Mouse (Mus musculus) midbrain, embryonic 11.5 days (tissue): ENCODE data around the gene Eef2kmt. TPM values are rescaled to one million over a fixed set of nuclear protein-coding genes. Genes with fewer than 3 reads are reported as not detected.
A peak's percentile ranks its signal among the peaks of the same experiment; 100 is the strongest.
"Not testable (repeated sequence)": the region's sequence is repeated elsewhere in the genome, so short reads cannot be mapped to it uniquely, and the experiment has no call there.

Experiments
- ATAC-seq: fragments of 200-750 bp; cut with Nextera tagmentation; 2 replicates; pipeline ENCODE4 v1.8.0; 2017; ENCODE audit warnings: moderate TSS enrichment, moderate library complexity; ENCODE audit not compliant: low FRiP score
- DNase-seq: peaks from one replicate; pipeline ENCODE4 v3.0.0; 2015; ENCODE audit warnings: low spot score; ENCODE audit errors: missing footprints
- H3K27ac ChIP-seq: fragments of 300-500 bp; sonication (generic); 2 replicates; pipeline ENCODE4 v1.5.1; 2014; ENCODE audit warnings: low read depth, low read length
- H3K27me3 ChIP-seq: fragments of 300-500 bp; sonication (generic); 2 replicates; pipeline ENCODE4 v1.6.1; 2014; ENCODE audit warnings: mild to moderate bottlenecking, low read length, moderate library complexity, mixed read lengths; ENCODE audit not compliant: control insufficient read depth, insufficient read depth
- H3K36me3 ChIP-seq: fragments of 300-500 bp; sonication (generic); 2 replicates; pipeline ENCODE4 v1.6.1; 2014; ENCODE audit warnings: mild to moderate bottlenecking, low read length, moderate library complexity, mixed read lengths; ENCODE audit not compliant: control insufficient read depth, insufficient read depth
- H3K4me1 ChIP-seq: fragments of 300-500 bp; sonication (generic); 2 replicates; pipeline ENCODE4 v1.6.1; 2014; ENCODE audit warnings: low read length; ENCODE audit not compliant: control insufficient read depth, insufficient read depth
- H3K4me2 ChIP-seq: fragments of 300-500 bp; sonication (generic); 2 replicates; pipeline ENCODE4 v1.6.1; 2014; ENCODE audit warnings: mild to moderate bottlenecking, moderate library complexity
- H3K4me3 ChIP-seq: fragments of 300-500 bp; sonication (generic); 2 replicates; pipeline ENCODE4 v1.5.1; 2014; ENCODE audit warnings: low read depth, low read length
- H3K9ac ChIP-seq: fragments of 300-500 bp; sonication (generic); 2 replicates; pipeline ENCODE4 v1.6.1; 2014; ENCODE audit warnings: low read length
- H3K9me3 ChIP-seq: fragments of 300-500 bp; sonication (generic); 2 replicates; pipeline ENCODE4 v1.6.1; 2016; ENCODE audit warnings: low read length; ENCODE audit not compliant: control insufficient read depth
- WGBS: fragments of 180-500 bp; shearing (Covaris S2); extraction: QIAGEN DNeasy Blood & Tissue Kit; methylation state at CpG from one replicate; pipeline ENCODE4 v1.1.7; 2014; 5-methylcytosine and 5-hydroxymethylcytosine counted together
- polyA plus RNA-seq: library from polyadenylated mRNA; unstranded; fragments of >200 nt; fragmentation: Nextera tagmentation; extraction: Ambion mirVana; gene quantifications from 2 replicates; pipeline ENCODE4 v1.2.1, GENCODE M21; 2014

Eef2kmt gene
- polyA plus RNA-seq, 1 experiment from 2014 or later, result 15.0 TPM

GRCm38 (mm10) chr16:5232982-5233381 is 22.8 kb downstream of the Eef2kmt start:
- H3K4me2 ChIP-seq, result peak overlapping the region; percentile 27; the same call in 1 of the 2 replicates
- H3K9me3 ChIP-seq, result no peaks in the 10 kb centered on the region
- DNase-seq (no peak), ATAC-seq (peak; percentile 20)
- peak overlapping the region; percentile 87; the same call in 1 of the 2 replicates for H3K4me3 ChIP-seq
- H3K4me1 ChIP-seq, result peaks cover 7% of the 10 kb centered on the region; the same call in 1 of the 2 replicates
- H3K27me3 ChIP-seq, result no peaks in the 10 kb centered on the region
- H3K9ac ChIP-seq, result no peak overlapping the region
- WGBS, result 71% methylated on average over 4 of the region's 4 CpGs
- H3K27ac ChIP-seq, result no peak overlapping the region
- H3K36me3 ChIP-seq, result no peaks in the 10 kb centered on the region

- not testable (repeated sequence) for H3K27me3 ChIP-seq, H3K36me3 ChIP-seq, H3K27ac ChIP-seq, H3K9me3 ChIP-seq, H3K4me3 ChIP-seq, DNase-seq, H3K9ac ChIP-seq, H3K4me2 ChIP-seq, H3K4me1 ChIP-seq, ATAC-seq
- WGBS, result 74% methylated on average over 3 of the region's 3 CpGs
These were observed 27.7 kb downstream of the Eef2kmt start for GRCm38 (mm10) chr16:5228103-5228502.

- H3K4me2 ChIP-seq, ATAC-seq, H3K27ac ChIP-seq, H3K27me3 ChIP-seq, DNase-seq, H3K9ac ChIP-seq, H3K4me3 ChIP-seq, H3K4me1 ChIP-seq, H3K9me3 ChIP-seq, H3K36me3 ChIP-seq: not testable (repeated sequence)
- WGBS, result 85% methylated on average over 19 of the region's 19 CpGs
These were observed 28.3 kb downstream of the Eef2kmt start for GRCm38 (mm10) chr16:5227501-5227900.

- ATAC-seq, H3K4me2 ChIP-seq, H3K27ac ChIP-seq, H3K9ac ChIP-seq, DNase-seq, H3K4me1 ChIP-seq, H3K27me3 ChIP-seq, H3K36me3 ChIP-seq, H3K4me3 ChIP-seq, H3K9me3 ChIP-seq: not testable (repeated sequence)
- 13% methylated on average over 1 of the region's 1 CpGs for WGBS
These were observed 29.2 kb downstream of the Eef2kmt start for GRCm38 (mm10) chr16:5226534-5226933.

- Histone ChIP-seq H3K27ac (no peak within 1 kb of the TSS), H3K4me2 (no peak within 1 kb of the TSS), H3K36me3 (no peaks in the 10 kb centered on the region), H3K9me3 (no peaks in the 10 kb centered on the region), H3K4me1 (no peaks in the 10 kb centered on the region), H3K27me3 (no peaks in the 10 kb centered on the region), H3K4me3 (no peak within 1 kb of the TSS), H3K9ac (no peak within 1 kb of the TSS)
- WGBS, result 78% methylated on average over 6 of the region's 6 CpGs
- DNase-seq, result no peak
- no peak for ATAC-seq
These were observed 33.6 kb downstream of the Eef2kmt start, which contains the start of gene AU021092 for GRCm38 (mm10) chr16:5222140-5222539. Gene AU021092 (minus strand): TSS chr16:5222299.

- Histone ChIP-seq H3K27ac (no peak overlapping the region), H3K4me1 (no peaks in the 10 kb centered on the region), H3K36me3 (no peaks in the 10 kb centered on the region), H3K4me3 (no peak overlapping the region), H3K9ac (no peak overlapping the region), H3K4me2 (no peak overlapping the region), H3K27me3 (no peaks in the 10 kb centered on the region), H3K9me3 (no peaks in the 10 kb centered on the region)
- no peak for DNase-seq
- ATAC-seq, result no peak
- 78% methylated on average over 4 of the region's 4 CpGs for WGBS
These were observed 34.4 kb downstream of the Eef2kmt start for GRCm38 (mm10) chr16:5221403-5221802.

- no peaks in the 10 kb centered on the region for H3K36me3 ChIP-seq
- 52% methylated on average over 5 of the region's 5 CpGs for WGBS
- no peaks in the 10 kb centered on the region for H3K9me3 ChIP-seq
- DNase-seq (no peak), ATAC-seq (no peak)
- H3K9ac ChIP-seq, result no peak overlapping the region
- H3K4me3 ChIP-seq, result no peak overlapping the region
- no peaks in the 10 kb centered on the region for H3K4me1 ChIP-seq
- H3K4me2 ChIP-seq, result no peak overlapping the region
- H3K27me3 ChIP-seq, result no peaks in the 10 kb centered on the region
- H3K27ac ChIP-seq, result no peak overlapping the region
These were observed 38.2 kb downstream of the Eef2kmt start for GRCm38 (mm10) chr16:5217341-5218133.

GRCm38 (mm10) chr16:5216686-5217085 is 39.1 kb downstream of the Eef2kmt start:
- no peak overlapping the region for H3K4me2 ChIP-seq
- H3K36me3 ChIP-seq, result no peaks in the 10 kb centered on the region
- H3K4me3 ChIP-seq, result no peak overlapping the region
- H3K27ac ChIP-seq, result no peak overlapping the region
- H3K27me3 ChIP-seq, result no peaks in the 10 kb centered on the region
- H3K9me3 ChIP-seq, result no peaks in the 10 kb centered on the region
- H3K9ac ChIP-seq, result no peak overlapping the region
- 71% methylated on average over 6 of the region's 6 CpGs for WGBS
- ATAC-seq (no peak), DNase-seq (no peak)
- no peaks in the 10 kb centered on the region for H3K4me1 ChIP-seq

GRCm38 (mm10) chr16:5214126-5214525 is 41.7 kb downstream of the Eef2kmt start:
- H3K9me3 ChIP-seq, result no peaks in the 10 kb centered on the region
- H3K4me3 ChIP-seq, result no peak overlapping the region
- H3K36me3 ChIP-seq, result no peaks in the 10 kb centered on the region
- H3K27me3 ChIP-seq, result no peaks in the 10 kb centered on the region
- WGBS, result 93% methylated on average over 2 of the region's 2 CpGs
- H3K27ac ChIP-seq, result no peak overlapping the region
- no peaks in the 10 kb centered on the region for H3K4me1 ChIP-seq
- ATAC-seq (no peak), DNase-seq (no peak)
- H3K4me2 ChIP-seq, result no peak overlapping the region
- no peak overlapping the region for H3K9ac ChIP-seq
